Mouse (Mus musculus): Measurements from ENCODE around the gene Ctns.

The Ctns gene

DNA sequence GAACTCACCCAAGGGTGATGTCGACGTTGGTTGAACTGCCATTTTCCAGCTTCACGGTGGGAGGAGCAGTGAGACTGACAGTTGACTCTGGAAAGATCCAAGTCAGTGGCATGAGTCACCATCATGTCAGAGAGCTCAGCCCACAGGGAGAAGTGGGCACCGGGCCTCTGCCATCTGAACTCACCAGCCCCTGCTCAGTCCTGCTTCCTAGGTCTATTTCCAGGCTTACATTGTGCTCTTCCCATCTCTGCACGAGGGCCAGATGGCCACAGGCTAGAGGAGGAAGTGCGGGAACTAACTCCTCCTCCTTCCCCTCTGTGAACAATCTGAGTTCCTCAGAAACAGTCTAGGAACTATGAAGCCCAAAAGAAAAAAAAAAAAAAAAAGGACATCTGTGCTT is 5.8 kb downstream of the Ctns start:
- no peak for DNase-seq (ENCODE audit: low spot score)

DNA sequence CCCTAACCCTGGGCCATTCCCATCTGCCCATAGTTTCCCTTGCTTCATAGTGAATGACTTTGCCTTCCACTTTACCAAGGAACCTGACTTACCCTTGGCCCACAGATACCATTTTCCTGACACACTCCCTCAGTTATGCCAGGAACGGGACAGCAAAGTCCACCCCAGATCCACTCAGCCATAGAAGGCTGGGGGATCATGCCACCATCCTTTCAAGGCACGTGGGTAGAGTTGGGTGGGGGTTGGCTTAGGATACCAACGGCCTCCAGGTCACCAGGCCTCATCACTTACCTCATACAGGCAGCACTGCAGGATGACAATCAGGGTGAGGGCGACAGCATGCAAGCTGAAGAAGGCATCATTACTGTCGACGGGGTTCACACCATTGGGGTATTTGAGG is 11.6 kb downstream of the Ctns start:
- no peak for DNase-seq (ENCODE audit: low spot score)

DNA sequence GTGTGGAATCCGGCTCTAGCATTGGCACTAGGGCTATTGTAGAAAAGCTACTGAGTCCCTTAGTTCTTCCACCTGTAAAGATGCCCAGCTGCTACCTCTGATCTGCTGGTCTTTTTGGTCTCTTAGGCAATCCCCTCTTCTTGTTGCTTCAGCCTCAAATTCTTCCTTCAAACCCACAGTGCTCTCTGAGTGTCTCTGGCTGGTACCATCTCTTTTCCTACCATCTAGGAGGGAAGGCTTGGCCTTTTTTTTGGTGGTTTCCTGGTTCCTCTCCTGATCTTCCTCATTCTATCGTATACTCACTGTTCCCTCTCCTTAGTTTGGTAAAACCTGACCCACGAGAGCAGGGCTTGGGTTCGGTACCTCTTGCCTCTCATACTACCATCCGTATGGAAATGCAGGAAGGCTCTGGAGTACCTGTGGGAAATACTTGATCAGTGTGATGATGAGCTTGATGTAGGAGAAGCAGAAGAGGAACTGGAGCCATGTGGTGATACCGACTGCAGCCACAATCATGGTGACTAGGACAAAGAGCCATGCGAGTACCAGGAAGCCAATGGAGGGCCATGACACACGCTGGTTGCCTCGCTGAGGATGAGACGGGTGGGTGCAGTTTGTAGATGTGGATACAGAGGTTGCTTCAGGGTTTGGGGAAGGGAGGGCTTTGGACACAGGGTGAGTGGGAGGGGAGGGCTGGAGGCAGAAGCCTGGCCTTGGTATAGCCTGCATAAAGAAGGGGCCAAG is 12.8 kb downstream of the Ctns start:
- DNase-seq (ENCODE audit: low spot score), result no peak

DNA sequence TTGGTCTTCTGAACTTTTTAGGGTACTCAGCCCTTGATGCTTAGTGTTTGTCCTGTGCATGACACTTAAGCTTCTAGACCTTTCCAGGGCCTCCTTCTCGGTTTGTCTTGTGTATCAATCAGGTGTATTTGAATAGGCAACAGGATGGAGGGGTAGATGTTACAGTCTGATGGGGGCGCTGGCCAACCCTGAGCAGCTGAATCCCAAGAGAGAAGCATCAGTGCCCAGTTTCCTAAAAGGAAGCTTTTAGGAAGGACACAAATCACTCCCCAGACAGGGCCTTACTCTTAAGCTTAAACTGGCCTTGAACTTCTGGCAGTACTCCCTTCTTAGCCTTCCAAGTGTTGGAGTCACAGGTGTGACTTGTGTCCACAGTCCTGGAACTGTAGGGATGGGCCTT is 20.9 kb downstream of the Ctns start:
- DNase-seq (ENCODE audit: low spot score), result no peak

DNA sequence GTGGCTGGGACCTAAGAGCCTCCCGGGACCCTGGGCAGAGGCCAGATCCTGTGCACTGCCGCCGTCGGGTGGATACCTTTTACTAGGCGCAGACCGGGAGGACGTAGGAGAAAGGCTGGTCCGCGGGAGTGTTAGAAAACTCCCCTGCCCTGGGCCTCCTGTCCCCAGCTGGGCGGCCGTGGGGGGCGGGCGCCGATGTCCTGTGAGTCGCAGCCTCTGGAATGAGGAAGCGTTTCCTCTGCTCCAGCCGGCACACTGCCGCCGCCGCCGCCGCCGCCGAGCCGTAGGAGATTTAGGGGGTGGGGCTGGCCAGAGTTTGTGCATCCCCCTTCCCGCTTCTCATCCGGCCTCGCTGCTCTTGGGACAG is 21.4 kb downstream of the Ctns start:
- DNase-seq (ENCODE audit: low spot score), result peak; percentile 77

DNA sequence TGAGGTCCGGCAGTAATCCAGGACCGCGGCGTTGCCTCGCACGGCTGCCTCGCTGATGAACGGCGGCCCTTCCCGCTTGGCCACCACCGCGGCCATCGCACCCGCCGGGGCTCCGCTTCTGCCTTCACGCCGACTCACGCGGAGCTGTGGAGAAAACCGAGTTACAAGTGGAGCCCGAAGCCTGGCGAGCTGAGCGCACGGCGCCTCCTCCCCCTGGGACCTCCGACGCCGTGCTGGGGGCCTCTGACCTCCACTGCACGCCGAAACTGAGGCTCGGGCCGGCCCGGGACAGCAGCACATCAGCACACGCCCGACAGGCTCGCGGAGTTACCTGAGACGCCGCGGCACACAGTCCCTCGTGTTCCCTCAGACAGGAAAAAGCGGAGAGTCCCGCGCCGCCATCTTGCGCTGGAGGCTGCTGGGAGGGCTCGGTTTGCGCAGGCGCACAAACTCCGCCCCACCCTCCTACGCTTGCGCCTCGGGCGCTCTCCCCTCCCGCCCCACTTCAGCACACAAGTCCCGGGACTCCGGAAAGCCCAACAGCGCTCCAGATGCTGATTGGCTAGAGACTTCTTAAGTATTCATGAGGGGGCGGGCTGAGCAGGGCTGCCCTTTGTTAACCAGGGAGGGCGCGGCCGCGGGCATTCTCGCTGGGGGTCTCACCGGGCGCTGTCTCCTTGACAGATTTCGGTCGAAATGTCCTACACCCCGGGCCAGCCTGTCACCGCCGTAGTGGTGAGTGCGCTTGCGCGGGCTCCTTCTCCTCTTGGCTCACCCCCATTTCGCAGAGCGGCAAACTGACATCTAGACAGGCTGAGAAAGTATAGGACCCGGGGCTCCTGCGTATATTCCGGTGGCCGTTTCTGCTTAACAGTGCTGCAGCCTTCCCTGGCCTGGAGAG is 22.0 kb downstream of the Ctns start, which contains the start of the genes Emc6 and Tax1bp3:
Gene Emc6 (minus strand): TSS at position 430 of the 901 bp plus-strand sequence.
Gene Tax1bp3 (plus strand): TSS at position 476 of the 901 bp plus-strand sequence.
- peak; percentile 98 for DNase-seq (ENCODE audit: low spot score)

DNA sequence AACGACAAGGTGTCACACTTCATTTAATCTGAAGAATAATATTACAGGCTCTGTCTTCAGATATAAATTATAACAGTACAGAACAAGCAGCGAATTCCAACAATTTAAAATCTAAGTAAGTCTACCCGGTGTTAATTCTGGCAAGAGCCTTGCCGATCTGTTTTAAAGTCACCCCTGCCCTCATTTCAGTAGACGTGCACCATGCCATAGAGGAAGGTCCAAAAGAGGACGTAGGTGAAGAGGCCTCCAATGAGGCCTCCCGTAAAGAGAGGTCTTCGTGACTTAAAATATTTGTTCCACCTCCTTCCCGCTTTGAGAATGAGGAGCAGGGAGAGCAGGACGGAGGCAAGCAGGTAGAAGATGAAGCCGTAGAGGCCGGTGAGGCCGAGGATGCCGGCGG is 22.7 kb downstream of the Ctns start:
- DNase-seq (ENCODE audit: low spot score), result peak; percentile 22

DNA sequence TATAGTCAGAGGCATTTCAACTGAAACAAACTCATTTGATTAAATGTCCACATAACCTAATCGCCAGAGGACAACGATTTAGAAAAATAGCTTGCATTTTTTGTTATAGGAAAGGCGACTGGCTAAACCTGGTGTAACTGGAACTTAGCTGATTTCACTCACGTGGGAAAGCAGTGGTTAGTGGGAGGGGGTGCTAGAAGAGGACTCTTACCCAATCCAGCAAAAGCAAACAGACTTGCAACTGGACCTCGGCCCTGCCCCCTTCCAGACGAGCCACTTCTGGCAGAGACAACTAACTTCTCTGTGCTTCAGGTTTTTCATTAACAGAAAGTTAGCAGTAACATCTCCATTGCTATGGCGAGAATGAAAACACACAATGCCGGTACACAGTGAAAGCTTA is 23.2 kb downstream of the Ctns start:
- no peak for DNase-seq (ENCODE audit: low spot score)

DNA sequence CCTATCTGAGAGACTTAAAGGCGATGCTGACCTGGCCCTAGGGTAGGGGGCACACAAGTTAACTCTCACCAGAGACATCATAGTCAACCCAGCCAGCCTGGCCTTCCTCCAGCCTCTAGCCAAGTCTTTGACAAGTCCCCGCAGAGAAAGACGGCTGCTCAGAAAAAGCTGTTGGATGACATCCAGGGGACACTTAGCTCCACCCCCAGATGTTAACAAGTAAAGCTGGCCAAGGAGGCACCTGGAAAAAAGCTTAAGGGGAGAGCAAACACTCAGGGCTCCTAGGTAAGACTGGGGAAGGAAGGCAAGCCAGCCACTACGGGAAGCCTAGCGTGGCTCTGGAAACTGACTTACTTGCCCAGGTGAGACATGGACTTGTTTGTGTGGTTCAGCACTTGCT is 26.7 kb downstream of the Ctns start:
- no peak for DNase-seq (ENCODE audit: low spot score)

DNA sequence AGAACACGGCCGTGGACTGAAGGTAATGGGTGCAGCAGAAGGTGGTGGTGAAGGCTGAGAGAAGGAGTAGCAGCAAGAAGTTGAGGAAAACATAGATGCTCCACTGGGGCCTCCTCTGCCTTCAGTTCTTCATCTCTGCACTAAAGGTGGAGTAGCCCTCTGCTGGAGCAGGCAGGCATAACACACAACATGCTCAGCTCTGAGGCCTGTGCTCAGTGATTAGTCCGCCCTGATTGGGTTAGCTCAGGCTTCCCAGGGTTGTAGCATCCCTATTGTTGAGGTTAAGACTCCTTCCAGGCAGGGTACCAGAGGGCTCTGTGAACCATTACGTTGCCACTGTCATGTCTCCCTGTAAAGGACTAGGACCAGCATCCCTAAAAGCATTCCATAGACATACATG is 29.6 kb downstream of the Ctns start:
- peak; percentile 79 for DNase-seq (ENCODE audit: low spot score)

DNA sequence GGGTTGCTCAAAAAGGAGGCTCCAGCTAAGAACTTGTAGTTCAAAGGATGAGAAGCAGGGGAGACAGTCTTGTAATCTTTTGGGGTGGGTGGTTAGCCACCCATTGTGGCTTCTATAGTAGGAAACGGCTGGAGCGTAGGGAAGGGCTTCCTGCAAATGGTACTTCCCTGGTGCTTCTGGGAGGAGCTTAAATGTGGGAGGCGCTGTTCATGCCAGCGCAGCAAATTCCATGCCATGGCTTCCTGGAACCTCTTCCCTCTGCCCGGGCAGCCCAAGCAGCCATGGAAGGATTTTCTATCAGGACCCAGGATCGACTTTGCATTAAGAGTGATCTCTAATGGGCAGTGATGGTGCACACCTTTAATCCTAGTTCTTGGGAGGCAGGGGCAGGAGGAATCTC is 30.3 kb downstream of the Ctns start:
- DNase-seq (ENCODE audit: low spot score), result no peak

DNA sequence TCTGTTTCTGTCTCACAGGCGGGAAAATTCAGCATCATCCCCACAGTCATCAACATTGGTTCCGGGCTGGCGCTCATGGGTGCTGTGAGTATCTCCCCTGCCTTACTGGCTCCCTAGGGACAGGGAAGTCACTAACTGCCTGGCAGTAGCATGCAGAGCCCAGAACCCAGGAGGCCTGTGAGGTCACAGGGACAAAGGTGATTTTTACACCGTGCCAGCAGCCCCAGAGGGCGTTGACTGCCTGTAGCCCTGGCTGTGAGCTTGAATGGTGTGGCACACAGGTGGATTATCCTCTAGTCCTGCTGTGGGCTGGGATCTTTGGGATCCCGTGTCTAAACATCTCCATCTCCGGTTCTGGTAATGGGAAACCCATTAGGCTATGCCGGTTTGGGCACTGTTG is 30.8 kb downstream of the Ctns start:
- no peak for DNase-seq (ENCODE audit: low spot score)

DNA sequence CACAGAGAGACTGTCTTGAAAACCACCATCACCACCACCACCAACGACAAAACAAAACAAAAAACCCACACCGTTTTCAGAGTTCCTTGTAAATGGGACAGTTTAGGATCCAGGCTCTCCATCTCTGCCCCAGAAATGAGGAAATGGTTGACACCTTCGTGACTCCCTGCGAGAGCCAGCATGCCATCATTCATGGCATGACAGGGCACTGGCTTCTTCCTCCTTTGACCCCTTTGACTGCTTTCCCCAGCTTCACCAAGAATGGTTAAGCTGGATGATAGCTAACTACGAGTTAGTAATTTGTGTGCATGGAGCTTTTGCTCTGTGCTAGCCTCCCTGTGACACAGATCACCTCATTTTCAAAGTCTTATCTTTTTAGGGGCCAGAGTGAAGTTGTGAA is 36.6 kb downstream of the Ctns start:
- no peak for DNase-seq (ENCODE audit: low spot score)

DNA sequence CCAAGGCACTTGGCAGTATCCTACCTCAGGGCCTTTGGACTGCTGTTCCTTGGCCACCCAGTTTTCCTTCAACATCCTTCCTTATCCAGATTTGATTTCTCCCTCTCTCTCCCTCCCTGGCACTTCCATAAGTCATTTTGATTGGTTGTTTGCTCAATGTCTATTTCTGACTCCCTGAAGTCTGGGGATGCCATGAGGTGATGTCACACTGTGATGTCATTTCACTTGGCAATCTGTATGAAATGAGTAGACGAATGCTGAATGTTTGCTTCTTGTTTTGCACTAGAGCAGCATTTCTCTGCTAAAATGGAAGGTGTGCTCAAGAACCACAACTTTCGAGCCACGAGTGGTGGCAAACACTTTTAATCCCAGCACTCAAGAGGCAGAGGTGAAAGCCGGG is 37.2 kb downstream of the Ctns start:
- DNase-seq (ENCODE audit: low spot score), result no peak

DNA sequence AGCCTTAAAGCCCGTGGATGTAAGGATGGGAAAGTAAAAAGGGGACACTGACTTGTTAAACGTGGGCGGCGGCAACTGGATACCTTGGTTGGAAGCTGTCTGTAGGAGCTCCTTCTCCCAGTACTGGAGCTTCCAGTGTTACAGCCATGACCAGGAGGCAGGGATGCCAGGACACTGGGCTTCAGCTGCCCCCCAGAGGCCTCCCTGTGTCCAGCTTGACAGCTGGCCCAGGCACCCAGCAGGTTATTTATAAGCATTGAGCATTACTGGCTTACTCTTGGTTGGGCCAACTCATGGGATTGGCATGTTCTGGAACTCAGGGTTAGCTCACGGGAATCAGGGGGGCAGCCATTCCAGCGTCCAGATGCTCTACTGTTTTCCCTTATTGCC is 38.0 kb downstream of the Ctns start:
- peak; percentile 29 for DNase-seq (ENCODE audit: low spot score)

DNA sequence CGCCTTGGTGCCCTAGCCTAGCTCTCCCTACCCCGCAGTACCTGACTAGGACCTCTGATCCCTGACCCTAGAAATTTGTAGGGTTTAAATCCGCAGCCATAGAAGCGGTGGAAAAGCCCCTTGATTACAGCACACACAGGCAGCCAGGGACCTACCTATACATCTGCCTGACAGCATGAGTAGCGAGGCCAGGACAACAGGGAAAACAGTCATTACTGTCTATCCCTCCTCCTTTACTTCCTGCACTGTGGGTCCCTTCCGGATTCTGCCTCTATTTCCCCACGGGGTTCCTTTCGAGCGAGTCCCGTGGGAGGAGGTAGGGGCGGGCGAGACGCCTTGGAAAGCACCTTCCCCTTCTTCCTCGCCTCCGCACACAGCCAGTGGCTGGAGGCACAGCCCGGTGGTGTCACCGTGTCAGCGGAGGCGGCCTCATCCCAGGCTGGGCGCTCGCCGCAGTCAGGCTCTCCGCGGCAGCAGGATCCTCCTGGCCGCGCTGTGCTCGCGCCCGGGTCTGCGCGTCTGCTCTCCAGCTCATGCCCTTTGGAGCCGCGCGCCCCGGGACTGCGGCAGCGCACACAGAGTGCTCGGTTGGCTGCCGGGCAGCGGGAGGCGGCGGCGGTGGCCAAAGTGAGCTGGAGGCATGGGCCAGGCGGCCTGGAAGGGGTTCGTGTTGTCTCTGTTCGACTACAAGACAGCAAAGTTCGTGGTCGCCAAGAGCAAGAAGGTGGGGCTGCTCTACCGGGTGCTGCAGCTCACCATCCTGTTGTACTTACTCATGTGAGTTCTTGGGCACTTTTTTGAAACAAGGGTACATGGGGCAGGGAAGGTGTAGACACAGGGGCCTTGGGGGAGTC is 38.7 kb downstream of the Ctns start, which contains the start of gene P2rx5:
Gene P2rx5 (plus strand): TSS at position 465 of the 854 bp plus-strand sequence.
- DNase-seq (ENCODE audit: low spot score), result peak; percentile 60

DNA sequence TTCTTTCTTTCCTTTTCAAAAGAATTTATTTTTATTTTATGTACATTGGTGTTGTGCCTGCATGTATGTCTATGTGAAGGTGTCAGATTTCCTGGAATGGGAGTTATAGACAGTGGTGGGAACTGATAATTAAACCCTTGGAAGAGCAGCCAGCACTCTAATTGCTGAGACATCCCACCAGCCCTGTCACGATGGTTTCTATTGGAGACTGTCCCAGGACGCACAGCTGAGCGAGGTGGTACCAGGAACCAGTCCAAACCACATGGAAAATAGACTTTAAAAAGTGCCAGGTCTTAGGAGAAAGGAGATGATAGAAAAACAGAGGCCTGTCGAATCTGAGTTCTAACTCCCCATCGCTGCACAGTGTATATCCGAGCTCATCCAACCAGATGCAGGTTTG is 43.8 kb downstream of the Ctns start:
- no peak for DNase-seq (ENCODE audit: low spot score)

DNA sequence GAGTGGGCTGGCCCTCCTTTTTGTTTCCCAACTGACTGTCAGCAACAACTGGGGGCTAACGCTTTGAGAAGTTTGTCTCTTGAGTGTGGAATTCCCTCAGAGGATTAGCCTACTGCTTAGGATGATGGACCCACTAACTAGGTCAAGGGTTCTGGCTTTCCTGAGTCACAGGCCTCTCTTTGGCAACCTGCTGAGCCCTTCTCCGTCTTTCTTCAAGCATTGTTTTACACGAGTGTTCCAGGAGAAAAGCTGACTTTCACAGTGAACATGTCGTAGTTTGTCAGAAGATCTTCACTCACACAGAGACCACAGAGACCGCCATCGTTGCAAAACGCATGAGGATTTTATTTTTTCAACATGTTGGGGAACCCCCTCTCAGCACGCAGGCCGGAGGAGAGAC is 50.6 kb downstream of the Ctns start:
- DNase-seq (ENCODE audit: low spot score), result no peak

DNA sequence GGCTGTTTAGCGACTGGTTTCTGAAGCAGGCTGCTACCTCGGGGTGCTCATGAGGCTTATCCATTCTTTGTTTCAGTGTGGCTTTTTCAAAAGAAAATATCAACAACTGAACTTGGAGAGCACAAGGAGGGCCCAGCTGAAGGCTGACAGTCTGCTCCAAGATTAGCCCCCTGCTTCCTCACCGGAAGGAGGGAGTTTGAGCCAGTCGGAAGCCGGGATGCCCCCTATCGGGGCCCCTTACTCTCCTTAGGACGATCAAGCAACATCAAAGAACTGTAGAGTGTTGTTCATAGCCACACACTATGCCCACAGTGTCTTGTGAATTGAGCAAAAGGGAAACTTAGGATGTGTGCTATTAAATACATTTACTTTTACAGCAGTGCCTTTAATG is 51.9 kb downstream of the Ctns start:
- DNase-seq (ENCODE audit: low spot score), result no peak

DNA sequence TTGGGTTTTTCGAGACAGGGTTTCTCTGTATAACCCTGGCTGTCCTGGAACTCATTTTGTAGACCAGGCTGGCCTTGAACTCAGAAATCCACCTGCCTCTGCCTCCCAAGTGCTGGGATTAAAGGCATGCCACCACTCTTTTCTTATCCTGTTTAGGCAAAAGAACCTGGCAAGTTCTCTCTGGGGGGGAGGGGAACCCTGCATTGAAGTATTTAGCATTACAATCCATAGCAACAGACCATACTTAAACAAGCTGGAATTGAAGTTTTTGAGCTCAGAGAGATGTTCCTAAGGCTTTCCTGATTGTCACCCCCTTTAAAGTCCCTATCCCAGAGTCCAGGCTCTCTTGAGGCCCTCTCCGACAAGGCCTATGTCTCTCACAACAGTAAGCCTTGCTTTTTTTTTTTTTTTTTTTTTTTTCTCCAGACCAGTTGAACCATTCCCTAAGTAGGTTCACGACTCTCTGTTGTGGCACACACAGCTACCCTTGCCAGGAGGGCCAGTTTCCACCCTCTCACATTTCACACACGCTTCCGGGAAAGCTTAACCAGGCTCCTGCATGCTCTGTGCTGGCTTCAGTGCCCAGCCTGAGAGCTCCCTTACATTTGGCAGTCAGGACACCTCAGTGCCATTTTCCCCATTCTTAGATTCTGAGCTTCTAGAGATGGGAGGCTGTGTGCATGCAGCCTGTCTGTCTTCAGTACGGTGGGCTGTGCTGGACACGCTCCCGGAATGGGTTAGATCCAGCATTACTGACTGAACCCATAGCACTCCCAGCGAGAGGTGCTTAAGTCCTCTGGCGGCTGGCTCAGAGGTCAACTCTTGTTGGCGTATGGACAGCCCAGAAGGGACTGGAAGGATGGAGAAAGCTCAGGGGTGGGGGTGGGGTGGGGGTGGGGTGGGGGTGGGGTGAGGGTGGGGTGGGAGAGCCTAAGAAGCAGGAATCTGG is 52.5 kb downstream of the Ctns start:
- no peak for DNase-seq (ENCODE audit: low spot score)

DNA sequence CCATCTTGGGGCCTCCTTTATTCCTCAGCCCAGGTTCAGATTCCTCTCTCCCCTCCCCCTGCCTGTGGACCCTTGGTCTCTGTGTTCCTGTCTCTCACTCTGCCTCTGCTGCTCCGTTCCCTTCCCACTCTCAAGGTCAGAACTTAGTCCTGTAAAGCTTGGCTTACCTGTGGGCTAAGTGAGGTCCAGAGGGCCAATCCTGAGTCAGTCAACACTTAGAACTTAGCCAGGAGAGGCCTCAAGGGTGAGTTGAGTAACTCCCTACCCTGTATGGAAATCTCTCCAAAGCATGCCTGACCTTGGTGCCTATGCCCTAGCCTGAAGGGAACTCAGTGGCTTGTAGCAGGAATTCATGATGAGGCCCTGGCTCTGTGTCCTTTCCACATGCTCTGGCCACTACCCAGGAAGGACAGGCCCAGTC is 54.6 kb downstream of the Ctns start:
- no peak for DNase-seq (ENCODE audit: low spot score)

Data from retina, embryonic 14.5 days (tissue).